ENCODE assay signal across 12 mouse cellular contexts in genomic region chr4:152908235-152908634, GRCm38 (mm10).
DNase-seq lines count a peak whose midpoint lies in the region; ATAC-seq lines count a peak whose summit lies in the region.
"Had no signal": no experiment of that assay in that cellular context is flagged by ENCODE, and none has a peak within 500 bp of the region (broad histone marks: within the 10 kb centered on the region; RNA-seq: fewer than 3 reads in every experiment).

No protein-coding gene starts in this region.

- H3K27ac ChIP-seq in embryonic facial prominence, embryonic 14.5 days (replicated peaks; ENCODE audit: low read depth, low read length), result no peak overlapping the region
- no peak overlapping the region for H3K27ac ChIP-seq in embryonic facial prominence, embryonic 10.5 days (replicated peaks)
- no peak overlapping the region for H3K27ac ChIP-seq in lung, embryonic 16.5 days (ENCODE audit: low read length)
- H3K27ac ChIP-seq in intestine, embryonic 16.5 days (ENCODE audit: low read length), result no peak overlapping the region
- H3K27ac ChIP-seq: limb, embryonic 15.5 days had no signal

- no peak overlapping the region for H3K4me3 ChIP-seq in embryonic facial prominence, embryonic 14.5 days (ENCODE audit: low read depth, low read length)
- H3K4me3 ChIP-seq in embryonic facial prominence, embryonic 10.5 days, result no peak overlapping the region
- H3K4me3 ChIP-seq in lung, embryonic 16.5 days (ENCODE audit: low read length), result no peak overlapping the region
- H3K4me3 ChIP-seq in intestine, embryonic 16.5 days (ENCODE audit: low read length), result no peak overlapping the region
- H3K4me3 ChIP-seq: limb, embryonic 15.5 days; myocyte had no signal

- peak; percentile 23 for DNase-seq in embryonic facial prominence, embryonic 14.5 days (ENCODE audit: low spot score)
- no peak for DNase-seq in embryonic facial prominence, embryonic 10.5 days (ENCODE audit: low spot score)
- DNase-seq in lung, postnatal 10 days, result no peak
- peak; percentile 17 for DNase-seq in kidney, postnatal 14 days
- peak; percentile 62 to 75 for DNase-seq in right cerebral cortex, adult 2 months (ENCODE audit: low spot score in 2 of 2)
- no peak for DNase-seq in lung, postnatal 4 days

- H3K4me1 ChIP-seq in embryonic facial prominence, embryonic 14.5 days (ENCODE audit: control insufficient read depth, insufficient read depth, low read length), result no peaks in the 10 kb centered on the region
- H3K4me1 ChIP-seq in embryonic facial prominence, embryonic 10.5 days, result 0 out of 2 replicates have a peak, but pooled peaks cover 4% of the 10 kb centered on the region
- no peaks in the 10 kb centered on the region for H3K4me1 ChIP-seq in lung, embryonic 16.5 days (replicated peaks; ENCODE audit: control insufficient read depth, insufficient read depth, low read length)
- H3K4me1 ChIP-seq in intestine, embryonic 16.5 days (ENCODE audit: control insufficient read depth, insufficient read depth, low read length), result no peaks in the 10 kb centered on the region
- H3K4me1 ChIP-seq: limb, embryonic 15.5 days had no signal

- 0 out of 2 replicates have a peak, but pooled peaks have one; percentile 31 for ATAC-seq in embryonic facial prominence, embryonic 14.5 days (ENCODE audit: low read depth)
- ATAC-seq in lung, embryonic 16.5 days (ENCODE audit: low read depth), result peak; percentile 20; the same call in 1 of the 2 replicates
- no peak for ATAC-seq in intestine, embryonic 16.5 days
- ATAC-seq: hindbrain, embryonic 16.5 days; Patski had no signal

- H3K9ac ChIP-seq in embryonic facial prominence, embryonic 14.5 days (ENCODE audit: low read depth, low read length), result no peak overlapping the region
- no peak overlapping the region for H3K9ac ChIP-seq in lung, embryonic 16.5 days (ENCODE audit: low read length)
- H3K9ac ChIP-seq in intestine, embryonic 16.5 days (ENCODE audit: low read depth, low read length), result no peak overlapping the region
- H3K9ac ChIP-seq: limb, embryonic 15.5 days had no signal

- no peak overlapping the region for H3K4me2 ChIP-seq in embryonic facial prominence, embryonic 14.5 days (ENCODE audit: low read depth, low read length)
- H3K4me2 ChIP-seq in lung, embryonic 16.5 days (ENCODE audit: low read depth, low read length), result no peak overlapping the region
- H3K4me2 ChIP-seq in intestine, embryonic 16.5 days (ENCODE audit: low read depth, low read length), result no peak overlapping the region
- H3K4me2 ChIP-seq: limb, embryonic 15.5 days had no signal

- H3K36me3 ChIP-seq in embryonic facial prominence, embryonic 14.5 days (ENCODE audit: control insufficient read depth, insufficient read depth, low read length), result no peaks in the 10 kb centered on the region
- no peaks in the 10 kb centered on the region for H3K36me3 ChIP-seq in embryonic facial prominence, embryonic 10.5 days (replicated peaks)
- H3K36me3 ChIP-seq in lung, embryonic 16.5 days (ENCODE audit: control insufficient read depth, insufficient read depth, low read length), result no peaks in the 10 kb centered on the region
- no peaks in the 10 kb centered on the region for H3K36me3 ChIP-seq in intestine, embryonic 16.5 days (ENCODE audit: control insufficient read depth, insufficient read depth, low read length)
- H3K36me3 ChIP-seq: limb, embryonic 15.5 days had no signal

- no peaks in the 10 kb centered on the region for H3K27me3 ChIP-seq in embryonic facial prominence, embryonic 14.5 days (replicated peaks; ENCODE audit: control insufficient read depth, insufficient read depth, low read length)
- H3K27me3 ChIP-seq in embryonic facial prominence, embryonic 10.5 days (replicated peaks; ENCODE audit: low read depth, poor library complexity, severe bottlenecking), result 0 out of 2 replicates have a peak, but pooled peaks cover 4% of the 10 kb centered on the region
- H3K27me3 ChIP-seq in lung, embryonic 16.5 days (ENCODE audit: control insufficient read depth, insufficient read depth, low read depth, low read length), result no peaks in the 10 kb centered on the region
- H3K27me3 ChIP-seq in intestine, embryonic 16.5 days (replicated peaks; ENCODE audit: control insufficient read depth, insufficient read depth, low read length), result no peaks in the 10 kb centered on the region
- H3K27me3 ChIP-seq: limb, embryonic 15.5 days; Patski had no signal

- H3K9me3 ChIP-seq in embryonic facial prominence, embryonic 14.5 days (ENCODE audit: control insufficient read depth, low read length), result no peaks in the 10 kb centered on the region
- H3K9me3 ChIP-seq in embryonic facial prominence, embryonic 10.5 days, result no peaks in the 10 kb centered on the region
- no peaks in the 10 kb centered on the region for H3K9me3 ChIP-seq in lung, embryonic 16.5 days (ENCODE audit: control insufficient read depth, low read length)
- H3K9me3 ChIP-seq in intestine, embryonic 16.5 days (ENCODE audit: control insufficient read depth, low read length), result no peaks in the 10 kb centered on the region
- H3K9me3 ChIP-seq: limb, embryonic 15.5 days had no signal

- WGBS in embryonic facial prominence, embryonic 14.5 days, result 69% methylated on average over 5 of the region's 5 CpGs
- WGBS in embryonic facial prominence, embryonic 10.5 days, result 82% methylated on average over 5 of the region's 5 CpGs
- 42% methylated on average over 5 of the region's 5 CpGs for WGBS in lung, embryonic 16.5 days
- WGBS in intestine, embryonic 16.5 days, result 66% methylated on average over 5 of the region's 5 CpGs

Comparison
In these comparisons a context has a peak if more than half of its experiments do, and no peak if none do; other contexts are left out.
1. DNase-seq: peak in embryonic facial prominence, embryonic 14.5 days (single experiment), kidney, postnatal 14 days (single experiment) and right cerebral cortex, adult 2 months (2 of 2); none in embryonic facial prominence, embryonic 10.5 days (single experiment), lung, postnatal 10 days (single experiment) and lung, postnatal 4 days (0 of 2).